Mouse (Mus musculus): ENCODE results near the gene Fam170b. TPM values are rescaled to one million over a fixed set of nuclear protein-coding genes. Genes with fewer than 3 reads are reported as not detected.

Gene Fam170b
- polyA plus RNA-seq, 1 experiment from 2014 or later, result not detected

- Histone ChIP-seq H3K27ac (no peak overlapping the region), H3K79me2 (ENCODE audit: inconsistent target) (no peaks in the 10 kb centered on the region), H3K36me3 (ENCODE audit: inconsistent target) (peaks cover 39% of the 10 kb centered on the region), H3K4me3 (ENCODE audit: inconsistent target) (no peak overlapping the region)
- WGBS (ENCODE audit: missing documents), result 86% methylated on average over 4 of the region's 4 CpGs
These were observed 17.2 kb upstream of the Fam170b start for GRCm38 (mm10) chr14:32816533-32816932.

- 89% methylated on average over 7 of the region's 7 CpGs for WGBS (ENCODE audit: missing documents)
- H3K79me2 ChIP-seq (ENCODE audit: inconsistent target), result no peaks in the 10 kb centered on the region
- H3K36me3 ChIP-seq (ENCODE audit: inconsistent target), result peaks cover 39% of the 10 kb centered on the region
- no peak overlapping the region for H3K27ac ChIP-seq
- H3K4me3 ChIP-seq (ENCODE audit: inconsistent target), result no peak overlapping the region
These were observed 16.5 kb upstream of the Fam170b start for GRCm38 (mm10) chr14:32817258-32817657.

DNA sequence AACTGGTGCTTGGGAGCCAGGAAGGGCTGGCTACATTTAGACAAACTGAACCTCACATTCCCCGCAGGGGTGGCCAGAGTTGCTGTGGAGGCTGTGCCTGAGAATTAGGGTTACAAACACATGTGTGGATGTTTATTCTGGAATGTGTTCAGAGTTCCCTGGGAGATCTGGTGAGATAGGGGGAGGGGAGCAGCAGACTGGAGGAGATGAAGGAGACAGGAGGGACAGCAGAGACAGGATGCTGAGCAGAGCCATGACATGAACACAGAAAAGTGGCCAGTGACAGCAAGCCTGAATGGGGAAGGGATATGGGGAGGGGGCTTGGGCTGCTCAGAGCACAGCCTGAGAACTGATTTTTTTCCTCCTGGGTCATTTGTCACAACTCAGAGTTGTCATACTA is 14.5 kb upstream of the Fam170b start:
- Histone ChIP-seq H3K4me3 (ENCODE audit: inconsistent target) (no peak overlapping the region), H3K79me2 (ENCODE audit: inconsistent target) (no peaks in the 10 kb centered on the region), H3K36me3 (ENCODE audit: inconsistent target) (peaks cover 39% of the 10 kb centered on the region), H3K27ac (no peak overlapping the region)
- 92% methylated on average over 1 of the region's 1 CpGs for WGBS (ENCODE audit: missing documents)

- Histone ChIP-seq H3K79me2 (ENCODE audit: inconsistent target) (no peaks in the 10 kb centered on the region), H3K27ac (no peak overlapping the region), H3K4me3 (ENCODE audit: inconsistent target) (no peak overlapping the region), H3K36me3 (ENCODE audit: inconsistent target) (peaks cover 7% of the 10 kb centered on the region; the same call in 1 of the 2 replicates)
- 65% methylated on average over 4 of the region's 4 CpGs for WGBS (ENCODE audit: missing documents)
These were observed 10.9 kb upstream of the Fam170b start for GRCm38 (mm10) chr14:32822812-32823211.

DNA sequence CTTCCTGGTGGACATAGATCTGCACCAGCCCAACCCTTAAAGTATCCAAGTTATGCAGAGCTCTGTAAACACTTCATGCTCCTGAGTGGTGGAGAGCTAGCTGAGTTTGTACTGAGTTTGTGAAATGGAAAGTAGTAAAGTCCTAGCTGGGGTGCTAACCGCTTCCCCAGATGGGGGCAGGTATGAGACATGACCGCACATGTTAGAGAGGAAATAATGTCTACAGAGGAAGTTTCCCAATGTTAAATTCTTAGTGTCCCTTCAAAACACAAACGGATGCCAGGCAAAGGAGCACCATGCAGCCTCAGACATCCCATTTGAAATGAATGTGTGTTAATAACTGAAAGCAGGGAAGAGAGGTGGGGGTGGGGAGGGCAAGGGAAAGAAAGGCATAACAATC is 9.9 kb upstream of the Fam170b start:
- no peaks in the 10 kb centered on the region for H3K79me2 ChIP-seq (ENCODE audit: inconsistent target)
- H3K27ac ChIP-seq, result no peak overlapping the region
- no peak overlapping the region for H3K4me3 ChIP-seq (ENCODE audit: inconsistent target)
- WGBS (ENCODE audit: missing documents), result 20% methylated on average over 3 of the region's 3 CpGs
- no peaks in the 10 kb centered on the region for H3K36me3 ChIP-seq (ENCODE audit: inconsistent target)

DNA sequence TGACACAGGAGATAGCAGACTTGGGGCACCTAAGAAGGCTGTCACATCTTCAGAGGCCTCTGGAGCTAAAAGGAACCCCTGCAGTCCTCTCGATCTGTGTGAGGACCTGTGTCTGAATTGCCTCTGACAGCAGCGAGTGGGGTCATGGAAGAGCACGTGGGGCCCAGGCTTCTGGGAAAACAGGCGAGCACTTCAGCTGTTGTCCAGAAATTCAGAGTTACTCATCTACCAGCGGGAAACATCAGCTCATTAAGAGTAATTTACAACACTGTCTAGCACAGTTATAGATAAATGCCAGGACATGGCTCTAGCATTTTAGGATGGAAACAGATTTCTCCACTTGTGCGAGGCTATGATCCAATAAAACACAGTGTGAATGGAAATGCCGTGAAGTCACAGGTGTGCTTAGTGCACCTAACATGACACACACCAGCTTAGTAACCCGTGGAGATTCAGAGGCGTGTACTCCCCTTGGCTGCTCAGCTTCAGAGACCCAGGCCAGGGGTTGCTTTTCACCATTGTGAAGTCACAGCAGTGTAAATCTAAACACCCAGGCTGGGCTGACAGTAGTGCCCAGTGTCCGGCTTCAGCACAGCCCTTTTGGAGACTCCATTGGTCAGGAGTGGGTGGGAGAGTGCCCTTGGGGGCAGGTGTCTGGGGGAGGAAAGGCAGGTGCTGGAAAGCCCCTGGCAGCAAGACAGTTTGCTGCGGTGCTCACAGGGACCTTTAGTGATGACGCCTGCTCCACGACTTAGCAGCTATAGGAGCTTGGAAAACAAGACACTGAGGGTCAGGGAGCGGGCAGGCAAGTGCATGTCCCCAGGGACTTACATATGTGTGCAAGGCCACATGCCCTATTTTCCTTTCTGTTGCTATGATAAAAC is 9.3 kb upstream of the Fam170b start:
- 77% methylated on average over 14 of the region's 14 CpGs for WGBS (ENCODE audit: missing documents)
- Histone ChIP-seq H3K36me3 (ENCODE audit: inconsistent target) (no peaks in the 10 kb centered on the region), H3K79me2 (ENCODE audit: inconsistent target) (no peaks in the 10 kb centered on the region)

GRCm38 (mm10) chr14:32825426-32826032 is 8.2 kb upstream of the Fam170b start:
- WGBS (ENCODE audit: missing documents), result 45% methylated on average over 11 of the region's 11 CpGs
- H3K36me3 ChIP-seq (ENCODE audit: inconsistent target), result no peaks in the 10 kb centered on the region
- H3K4me3 ChIP-seq (ENCODE audit: inconsistent target), result no peak overlapping the region
- H3K79me2 ChIP-seq (ENCODE audit: inconsistent target), result no peaks in the 10 kb centered on the region
- H3K27ac ChIP-seq, result no peak overlapping the region

More for the DNA sequence above, 9.3 kb upstream of the Fam170b start:
- Histone ChIP-seq H3K4me3 (ENCODE audit: inconsistent target) (no peak overlapping the region), H3K27ac (no peak overlapping the region)

DNA sequence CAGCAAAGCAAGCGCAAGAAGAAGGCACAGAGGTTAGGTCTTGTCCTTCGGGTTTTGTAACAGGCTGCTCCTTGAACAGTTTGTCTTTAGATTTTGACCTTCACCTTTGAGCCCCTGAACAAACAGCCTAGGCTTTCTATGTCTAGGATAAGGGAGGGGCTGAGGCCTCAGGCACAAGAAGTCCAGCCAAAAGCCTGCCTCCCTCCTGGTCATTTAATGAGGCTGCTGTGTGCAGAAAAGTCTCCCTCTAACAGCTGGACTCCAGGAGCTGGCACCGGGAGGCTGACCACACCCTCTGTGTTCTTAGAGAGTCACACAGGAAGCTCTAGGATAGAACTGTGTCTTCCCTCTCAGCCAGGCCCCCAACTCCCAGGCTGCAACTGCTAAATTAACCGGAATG is 6.6 kb upstream of the Fam170b start:
- WGBS (ENCODE audit: missing documents), result 75% methylated on average over 4 of the region's 4 CpGs
- Histone ChIP-seq H3K4me3 (ENCODE audit: inconsistent target) (no peak overlapping the region), H3K36me3 (ENCODE audit: inconsistent target) (no peaks in the 10 kb centered on the region), H3K27ac (no peak overlapping the region), H3K79me2 (ENCODE audit: inconsistent target) (no peaks in the 10 kb centered on the region)

DNA sequence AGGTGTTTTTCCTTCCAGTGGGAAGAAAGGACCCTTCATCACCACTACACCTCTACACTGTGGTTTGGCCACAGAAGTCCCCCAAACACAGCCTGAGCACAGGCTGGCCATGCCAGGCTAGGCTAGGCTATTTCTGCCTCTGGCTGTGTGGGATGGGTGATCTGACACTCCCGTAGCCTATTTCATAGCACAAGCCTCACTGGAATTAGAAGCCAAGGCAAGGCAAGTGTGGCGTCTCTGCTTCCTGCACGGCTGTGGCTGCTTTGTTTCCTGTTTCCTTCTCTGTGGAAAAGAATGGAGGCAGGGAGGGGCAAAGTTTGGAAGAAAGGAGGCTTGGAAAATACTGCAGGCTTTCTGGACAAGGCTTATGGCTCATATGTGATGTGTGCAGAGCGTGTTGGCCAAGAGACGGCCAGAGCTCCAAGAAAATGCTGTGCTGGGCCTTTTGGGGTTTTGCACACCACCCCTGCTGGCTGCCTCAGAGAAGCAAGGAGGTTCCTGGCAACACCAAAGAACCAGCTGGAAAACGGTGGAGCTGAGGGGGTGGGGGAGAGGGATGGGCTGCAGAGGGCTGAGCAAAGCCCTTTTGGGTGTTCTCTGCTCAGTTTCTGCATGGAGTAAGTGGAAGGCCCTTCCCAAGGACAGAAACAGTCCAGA is 5.6 kb upstream of the Fam170b start:
- 59% methylated on average over 6 of the region's 6 CpGs for WGBS (ENCODE audit: missing documents)
- Histone ChIP-seq H3K79me2 (ENCODE audit: inconsistent target) (no peaks in the 10 kb centered on the region), H3K27ac (no peak overlapping the region), H3K36me3 (ENCODE audit: inconsistent target) (no peaks in the 10 kb centered on the region), H3K4me3 (ENCODE audit: inconsistent target) (no peak overlapping the region)

- WGBS (ENCODE audit: missing documents), result 73% methylated on average over 14 of the region's 14 CpGs
- Histone ChIP-seq H3K27ac (no peak overlapping the region), H3K79me2 (ENCODE audit: inconsistent target) (no peaks in the 10 kb centered on the region)
These were observed 1.4 kb downstream of the Fam170b start for GRCm38 (mm10) chr14:32835181-32835580.

DNA sequence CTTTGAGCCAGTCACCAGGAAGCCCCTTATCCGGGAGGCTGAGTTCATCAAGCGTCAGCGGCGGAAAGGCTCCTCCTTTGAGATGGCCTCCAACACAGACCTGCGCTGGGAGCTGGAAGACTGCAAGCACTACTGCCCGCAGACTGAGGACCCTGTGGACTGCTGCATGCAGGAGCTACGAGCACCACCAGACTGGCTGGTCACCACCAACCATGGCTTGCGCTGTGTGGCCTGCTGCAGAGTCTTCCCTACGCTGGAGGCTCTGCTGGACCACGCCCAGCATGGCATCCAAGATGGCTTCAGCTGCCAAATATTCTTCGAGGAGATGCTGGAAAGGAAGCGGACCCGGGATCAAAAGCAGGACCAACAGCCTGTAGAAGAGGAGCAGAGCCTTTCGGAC is 1.8 kb downstream of the Fam170b start:
- 94% methylated on average over 14 of the region's 14 CpGs for WGBS (ENCODE audit: missing documents)
- Histone ChIP-seq H3K79me2 (ENCODE audit: inconsistent target) (no peaks in the 10 kb centered on the region), H3K36me3 (ENCODE audit: inconsistent target) (no peaks in the 10 kb centered on the region), H3K27ac (no peak overlapping the region), H3K4me3 (ENCODE audit: inconsistent target) (no peak overlapping the region)

More at GRCm38 (mm10) chr14:32835181-32835580, 1.4 kb downstream of the Fam170b start:
- H3K36me3 ChIP-seq (ENCODE audit: inconsistent target), result no peaks in the 10 kb centered on the region
- no peak overlapping the region for H3K4me3 ChIP-seq (ENCODE audit: inconsistent target)

DNA sequence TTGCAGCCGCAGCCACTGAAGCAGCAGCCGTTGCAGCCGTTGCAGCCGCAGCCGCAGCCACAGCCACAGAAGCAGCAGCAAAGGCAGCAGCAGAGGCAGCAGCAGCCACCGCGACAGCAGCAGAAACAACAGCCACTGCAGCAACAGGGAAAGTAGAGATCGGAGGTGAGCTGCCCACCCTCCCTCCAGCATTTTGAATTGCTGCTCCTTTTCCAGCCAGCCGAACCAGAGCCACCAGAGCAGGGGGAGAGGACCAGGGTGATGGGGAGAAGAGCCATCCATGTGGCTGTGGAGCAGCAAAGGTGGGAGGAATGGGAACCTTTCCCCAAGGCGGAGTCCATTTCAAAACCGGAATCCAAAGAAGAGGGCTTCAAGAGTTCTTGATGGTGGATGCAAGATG is 2.4 kb downstream of the Fam170b start:
- Histone ChIP-seq H3K79me2 (ENCODE audit: inconsistent target) (no peaks in the 10 kb centered on the region), H3K27ac (no peak overlapping the region), H3K36me3 (ENCODE audit: inconsistent target) (no peaks in the 10 kb centered on the region), H3K4me3 (ENCODE audit: inconsistent target) (no peak overlapping the region)
- WGBS (ENCODE audit: missing documents), result 92% methylated on average over 8 of the region's 11 CpGs

- no peaks in the 10 kb centered on the region for H3K36me3 ChIP-seq (ENCODE audit: inconsistent target)
- H3K4me3 ChIP-seq (ENCODE audit: inconsistent target), result no peak overlapping the region
- H3K27ac ChIP-seq, result no peak overlapping the region
- H3K79me2 ChIP-seq (ENCODE audit: inconsistent target), result no peaks in the 10 kb centered on the region
These were observed 8.3 kb downstream of the Fam170b start for GRCm38 (mm10) chr14:32842052-32842451.

DNA sequence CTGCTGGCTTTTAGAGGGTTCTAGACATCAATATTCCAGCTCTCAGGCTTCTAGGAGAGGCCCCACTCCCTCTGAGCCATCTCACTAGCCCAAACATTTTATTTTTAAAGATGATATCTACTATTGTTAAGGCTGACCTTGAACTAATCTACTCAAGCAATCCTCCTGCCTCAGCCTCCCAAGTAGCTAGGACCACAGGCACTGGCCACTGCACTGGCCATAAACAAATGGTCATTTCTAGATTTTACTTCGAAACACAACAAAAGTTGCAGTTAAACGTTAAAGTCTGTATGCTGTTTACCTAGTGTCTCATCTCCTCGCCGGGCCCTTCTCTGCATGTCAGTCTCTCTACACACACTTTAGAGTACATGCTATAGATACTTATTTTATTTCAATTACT is 20.3 kb downstream of the Fam170b start:
- Histone ChIP-seq H3K36me3 (ENCODE audit: inconsistent target) (no peaks in the 10 kb centered on the region), H3K4me3 (ENCODE audit: inconsistent target) (no peak overlapping the region), H3K79me2 (ENCODE audit: inconsistent target) (no peaks in the 10 kb centered on the region), H3K27ac (no peak overlapping the region)
- WGBS (ENCODE audit: missing documents), result 87% methylated on average over 4 of the region's 4 CpGs

DNA sequence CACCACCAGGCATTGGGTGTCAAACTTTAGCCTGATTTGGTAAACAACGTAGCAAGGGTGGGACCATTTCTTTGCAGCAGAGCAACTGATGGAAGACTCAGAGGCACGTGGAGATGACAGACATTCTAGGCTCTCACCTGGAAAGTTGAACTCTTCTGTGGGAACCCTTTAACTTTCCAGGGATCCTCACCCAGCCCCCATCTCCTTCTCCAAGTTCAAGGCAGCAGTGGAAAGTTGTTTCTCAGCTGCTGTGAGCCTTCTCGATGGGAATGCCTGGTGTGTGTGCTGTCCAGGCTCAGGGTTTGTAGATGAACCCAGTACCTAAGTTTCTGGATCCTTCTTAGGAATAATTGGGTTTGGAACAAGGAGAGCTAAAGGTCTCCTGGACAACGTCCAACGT is 22.5 kb downstream of the Fam170b start:
- no peak overlapping the region for H3K4me3 ChIP-seq (ENCODE audit: inconsistent target)
- H3K27ac ChIP-seq, result no peak overlapping the region
- 47% methylated on average over 5 of the region's 5 CpGs for WGBS (ENCODE audit: missing documents)
- no peaks in the 10 kb centered on the region for H3K36me3 ChIP-seq (ENCODE audit: inconsistent target)
- no peaks in the 10 kb centered on the region for H3K79me2 ChIP-seq (ENCODE audit: inconsistent target)
